Mouse (Mus musculus) lung, postnatal 0 days (tissue): ENCODE data around the gene Htr2b. TPM values are rescaled to one million over a fixed set of nuclear protein-coding genes. Genes with fewer than 3 reads are reported as not detected.

ENCODE experiments used
- ATAC-seq: fragments of 200-750 bp; cut with Nextera tagmentation; 2 replicates; pipeline ENCODE4 v1.8.0; 2017; ENCODE audit warnings: moderate library complexity
- DNase-seq: peaks from one replicate; pipeline ENCODE4 v3.0.0-alpha.2; 2016; ENCODE audit warnings: low spot score
- H3K27ac ChIP-seq: fragments of 300-500 bp; sonication (generic); 2 replicates; pipeline ENCODE4 v1.5.1; 2014; ENCODE audit warnings: antibody characterized with exemption, mild to moderate bottlenecking, low read length, mixed read lengths
- H3K27me3 ChIP-seq: fragments of 300-500 bp; sonication (generic); replicated peaks from 2 replicates; pipeline ENCODE4 v1.6.1; 2014; ENCODE audit warnings: low read length, mixed read lengths; ENCODE audit not compliant: insufficient read depth
- H3K36me3 ChIP-seq: fragments of 300-500 bp; sonication (generic); 2 replicates; pipeline ENCODE4 v1.6.1; 2014; ENCODE audit warnings: low read length, mixed read lengths; ENCODE audit not compliant: insufficient read depth
- H3K4me1 ChIP-seq: fragments of 300-500 bp; sonication (generic); 2 replicates; pipeline ENCODE4 v1.6.1; 2014; ENCODE audit warnings: antibody characterized with exemption, low read depth, low read length, mixed read lengths; ENCODE audit not compliant: insufficient read depth
- H3K4me2 ChIP-seq: fragments of 300-500 bp; sonication (generic); replicated peaks from 2 replicates; pipeline ENCODE4 v1.6.1; 2014; ENCODE audit warnings: low read depth, mild to moderate bottlenecking, low read length, moderate library complexity, mixed read lengths
- H3K4me3 ChIP-seq: fragments of 300-500 bp; sonication (generic); 2 replicates; pipeline ENCODE4 v1.5.1; 2014; ENCODE audit warnings: low read depth, low read length
- H3K9ac ChIP-seq: fragments of 300-500 bp; sonication (generic); replicated peaks from 2 replicates; pipeline ENCODE4 v1.6.1; 2014; ENCODE audit warnings: low read depth, mild to moderate bottlenecking
- H3K9me3 ChIP-seq: fragments of 300-500 bp; sonication (generic); 2 replicates; pipeline ENCODE4 v1.6.1; 2016; ENCODE audit warnings: low read length, mixed read lengths
- CTCF ChIP-seq: IDR thresholded peaks from 2 replicates; pipeline ENCODE4 v1.5.1; 2016; ENCODE audit warnings: antibody characterized with exemption, mild to moderate bottlenecking
- EP300 ChIP-seq: IDR thresholded peaks from 2 replicates; pipeline ENCODE4 v1.6.1; 2016; ENCODE audit warnings: antibody characterized with exemption, mild to moderate bottlenecking, control low read depth
- WGBS: fragments of 180-500 bp; shearing (Covaris S2); extraction: QIAGEN DNeasy Blood & Tissue Kit; methylation state at CpG from one replicate; pipeline ENCODE4 v1.1.7; 2014; 5-methylcytosine and 5-hydroxymethylcytosine counted together
- polyA plus RNA-seq: library from polyadenylated mRNA; unstranded; fragments of >200 nt; fragmentation: Nextera tagmentation; extraction: Ambion mirVana; gene quantifications from 2 replicates; pipeline ENCODE4 v1.2.1, GENCODE M21; 2015

Htr2b gene
- polyA plus RNA-seq, 1 experiment from 2014 or later = 1.0 TPM

DNA sequence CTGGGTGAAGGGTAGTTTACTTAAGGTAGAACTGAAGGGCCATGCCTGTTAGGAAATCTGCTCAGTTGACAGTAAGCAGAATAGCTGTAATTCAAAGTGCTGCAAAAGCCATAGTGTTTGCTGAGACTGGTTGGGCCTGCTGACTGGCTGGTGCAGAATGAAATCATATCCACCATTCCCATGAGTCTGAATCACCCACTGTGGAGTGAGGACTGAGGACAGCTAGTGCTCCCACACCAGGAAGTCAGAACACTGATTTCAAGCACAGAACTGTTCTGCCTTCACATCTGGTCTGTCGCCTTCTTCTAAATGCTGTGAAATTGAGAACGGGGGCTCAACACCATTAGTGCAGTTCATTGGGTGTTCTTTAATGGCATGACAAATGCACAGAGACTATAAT, 14.3 kb upstream of the Htr2b start:
- no peaks in the 10 kb centered on the region for H3K4me1 ChIP-seq
- H3K36me3 ChIP-seq = peaks cover 26% of the 10 kb centered on the region; the same call in 1 of the 2 replicates
- TF ChIP-seq EP300 (no peak), CTCF (no peak)
- H3K27me3 ChIP-seq = no peaks in the 10 kb centered on the region
- H3K9me3 ChIP-seq = no peaks in the 10 kb centered on the region
- H3K4me3 ChIP-seq = no peak overlapping the region
- H3K4me2 ChIP-seq = no peak overlapping the region
- DNase-seq (no peak), ATAC-seq (no peak)
- 100% methylated on average over 2 of the region's 2 CpGs for WGBS
- no peak overlapping the region for H3K9ac ChIP-seq
- no peak overlapping the region for H3K27ac ChIP-seq

DNA sequence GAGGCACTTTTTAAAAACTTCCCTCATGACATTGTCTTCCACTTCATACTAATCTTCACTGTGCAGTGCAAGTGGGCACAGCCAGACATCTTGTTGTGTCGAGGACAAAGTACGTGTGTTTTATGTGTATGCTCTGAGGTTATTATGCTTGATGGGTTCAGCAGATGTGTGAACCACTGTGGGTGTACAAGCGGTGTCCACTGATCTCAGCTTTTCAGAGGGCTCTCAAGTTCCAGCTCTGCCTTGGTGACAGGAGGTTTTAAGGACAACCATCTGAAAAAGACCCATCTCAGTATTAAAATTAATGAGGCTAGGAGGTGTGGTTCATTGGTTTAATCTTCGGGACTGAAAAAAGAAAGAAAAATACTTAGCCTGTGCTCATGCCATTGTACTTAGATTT, 7.8 kb upstream of the Htr2b start:
- no peak overlapping the region for H3K27ac ChIP-seq
- TF ChIP-seq CTCF (no peak), EP300 (no peak)
- peaks cover 7% of the 10 kb centered on the region; the same call in 1 of the 2 replicates for H3K36me3 ChIP-seq
- 91% methylated on average over 4 of the region's 4 CpGs for WGBS
- no peaks in the 10 kb centered on the region for H3K27me3 ChIP-seq
- DNase-seq (no peak), ATAC-seq (no peak)
- H3K9ac ChIP-seq = no peak overlapping the region
- H3K4me3 ChIP-seq = no peak overlapping the region
- no peak overlapping the region for H3K4me2 ChIP-seq
- H3K9me3 ChIP-seq = no peaks in the 10 kb centered on the region
- H3K4me1 ChIP-seq = no peaks in the 10 kb centered on the region

DNA sequence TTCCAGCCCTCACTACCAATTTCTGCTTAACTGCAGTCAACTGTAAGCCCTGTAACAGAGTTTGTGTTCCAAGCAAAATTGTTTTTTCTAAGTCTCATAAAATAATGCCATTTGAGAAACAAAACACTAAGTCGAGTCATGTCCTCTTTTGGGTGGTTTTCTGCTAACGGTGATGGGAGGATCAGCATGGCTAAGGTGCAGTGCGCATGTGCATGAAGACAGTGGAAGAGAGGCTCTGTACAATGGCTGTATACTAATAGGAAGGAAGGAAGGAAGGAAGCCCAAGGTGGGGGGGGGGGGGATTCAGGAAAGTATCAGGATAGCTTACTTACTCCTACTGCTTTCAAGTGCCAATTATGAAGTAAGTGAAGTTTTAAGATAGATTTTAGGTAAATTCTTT, 2.4 kb upstream of the Htr2b start:
- WGBS = 80% methylated on average over 3 of the region's 3 CpGs
- peak; percentile 20 for DNase-seq

DNA sequence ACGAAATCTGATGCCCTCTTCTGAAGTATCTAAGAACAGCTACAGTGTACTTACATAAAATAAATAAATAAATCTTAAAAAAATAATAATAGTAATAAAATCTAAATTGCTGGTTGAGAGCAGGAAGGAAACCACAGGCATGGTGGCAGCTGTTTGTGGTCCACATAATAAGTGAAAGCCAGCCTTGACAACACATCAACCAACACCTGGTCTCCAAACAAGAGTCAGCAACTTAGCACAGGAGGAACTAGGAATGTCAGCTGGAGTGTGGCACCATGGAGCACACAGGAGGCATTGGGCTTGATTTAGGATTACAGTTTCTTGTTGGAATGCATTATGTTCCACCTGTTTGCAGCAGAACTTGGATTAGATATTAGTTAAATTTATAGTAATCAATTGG, 6.7 kb downstream of the Htr2b start:
- no peaks in the 10 kb centered on the region for H3K36me3 ChIP-seq
- no peaks in the 10 kb centered on the region for H3K27me3 ChIP-seq
- ATAC-seq = no peak
- DNase-seq = no peak
- TF ChIP-seq EP300 = no peak
- TF ChIP-seq CTCF = no peak
- no peak overlapping the region for H3K27ac ChIP-seq
- H3K4me1 ChIP-seq = no peaks in the 10 kb centered on the region
- H3K9me3 ChIP-seq = no peaks in the 10 kb centered on the region
- no peak overlapping the region for H3K4me2 ChIP-seq
- 92% methylated on average over 1 of the region's 1 CpGs for WGBS
- no peak overlapping the region for H3K9ac ChIP-seq
- no peak overlapping the region for H3K4me3 ChIP-seq

More for the DNA sequence above, 2.4 kb upstream of the Htr2b start:
- Histone ChIP-seq H3K27me3 (no peaks in the 10 kb centered on the region), H3K27ac (no peak overlapping the region), H3K36me3 (peaks cover 7% of the 10 kb centered on the region; the same call in 1 of the 2 replicates), H3K9ac (no peak overlapping the region), H3K9me3 (no peaks in the 10 kb centered on the region), H3K4me3 (no peak overlapping the region), H3K4me2 (no peak overlapping the region), H3K4me1 (no peaks in the 10 kb centered on the region)
- ATAC-seq = no peak
- TF ChIP-seq CTCF (no peak), EP300 (0 out of 2 replicates have a peak, but pooled peaks have one; percentile 27)

DNA sequence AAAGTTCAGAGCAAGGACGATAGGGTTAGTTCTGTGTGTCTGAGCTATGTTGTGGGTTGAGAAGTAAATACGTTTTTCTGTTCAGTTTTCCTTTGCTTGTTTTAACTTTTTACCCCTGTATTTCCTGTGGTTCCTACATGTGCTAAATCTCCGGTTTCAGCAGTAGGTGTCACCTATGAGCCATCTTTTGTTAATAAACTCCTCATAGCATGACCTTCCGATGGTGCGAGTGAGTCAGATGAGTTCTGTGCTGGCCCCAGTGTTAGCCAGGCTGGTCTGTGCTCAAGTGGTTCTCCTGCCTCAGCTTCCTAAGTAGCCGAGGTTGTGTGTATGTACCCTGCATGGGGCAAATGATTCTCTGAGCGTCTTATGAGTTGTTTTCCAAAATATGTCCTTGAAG, 17.4 kb downstream of the Htr2b start:
- Histone ChIP-seq H3K4me2 (no peak overlapping the region), H3K27me3 (no peaks in the 10 kb centered on the region), H3K4me1 (no peaks in the 10 kb centered on the region), H3K9ac (no peak overlapping the region), H3K4me3 (no peak overlapping the region), H3K27ac (no peak overlapping the region), H3K9me3 (no peaks in the 10 kb centered on the region), H3K36me3 (peaks cover 28% of the 10 kb centered on the region; the same call in 1 of the 2 replicates)
- DNase-seq (peak; percentile 9), ATAC-seq (no peak)
- TF ChIP-seq CTCF (peak; percentile 36), EP300 (no peak)
- 74% methylated on average over 7 of the region's 7 CpGs for WGBS

DNA sequence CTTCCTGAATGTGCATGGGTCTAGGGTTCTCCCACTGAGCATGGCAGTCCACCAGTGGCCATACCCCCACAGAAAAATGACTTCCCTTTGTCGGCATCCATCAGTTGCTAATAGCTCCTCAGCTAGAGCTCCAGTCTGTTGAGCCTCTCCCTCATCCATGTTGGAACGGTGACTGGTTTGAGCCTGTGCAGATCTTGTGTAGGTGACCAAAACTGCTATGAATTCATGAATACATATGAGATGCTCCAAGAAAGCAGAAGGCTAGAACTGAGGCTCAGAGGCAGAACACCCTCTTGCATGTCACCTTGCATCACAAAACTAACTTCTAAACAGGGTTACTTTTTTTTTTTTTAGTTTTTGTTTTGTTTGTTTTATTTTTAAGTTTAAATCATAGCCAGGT, 35.2 kb downstream of the Htr2b start:
- Histone ChIP-seq H3K4me2 (no peak overlapping the region), H3K4me1 (no peaks in the 10 kb centered on the region), H3K36me3 (peaks cover 46% of the 10 kb centered on the region), H3K9ac (no peak overlapping the region), H3K9me3 (no peaks in the 10 kb centered on the region), H3K27ac (no peak overlapping the region), H3K27me3 (no peaks in the 10 kb centered on the region), H3K4me3 (no peak overlapping the region)
- 90% methylated on average over 2 of the region's 2 CpGs for WGBS
- DNase-seq = no peak
- no peak for TF ChIP-seq EP300
- no peak for TF ChIP-seq CTCF
- no peak for ATAC-seq
